Mouse (Mus musculus): ENCODE data around the gene Samsn1.

The Samsn1 gene

DNA sequence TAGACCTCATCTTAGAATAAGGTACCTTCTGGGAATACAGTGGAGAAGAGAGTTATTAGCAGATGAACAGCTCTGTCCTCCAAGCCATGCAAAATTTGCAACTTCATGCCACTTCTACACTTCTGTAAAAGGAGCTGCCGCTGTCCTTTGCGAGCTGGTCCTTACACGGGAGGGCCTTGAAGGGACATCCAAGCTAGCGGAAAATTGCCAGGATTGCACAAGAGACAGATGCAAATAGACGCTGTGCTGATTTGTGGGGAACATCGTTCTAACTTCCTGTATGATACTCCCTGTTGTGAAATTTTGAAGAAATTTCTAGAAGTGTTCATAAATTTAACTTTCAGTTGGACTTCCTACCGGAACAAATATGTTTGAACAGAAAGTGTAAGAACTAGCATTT, 61.0 kb downstream of the Samsn1 start:
- no peak for DNase-seq (ENCODE audit: low read depth, low spot score)

DNA sequence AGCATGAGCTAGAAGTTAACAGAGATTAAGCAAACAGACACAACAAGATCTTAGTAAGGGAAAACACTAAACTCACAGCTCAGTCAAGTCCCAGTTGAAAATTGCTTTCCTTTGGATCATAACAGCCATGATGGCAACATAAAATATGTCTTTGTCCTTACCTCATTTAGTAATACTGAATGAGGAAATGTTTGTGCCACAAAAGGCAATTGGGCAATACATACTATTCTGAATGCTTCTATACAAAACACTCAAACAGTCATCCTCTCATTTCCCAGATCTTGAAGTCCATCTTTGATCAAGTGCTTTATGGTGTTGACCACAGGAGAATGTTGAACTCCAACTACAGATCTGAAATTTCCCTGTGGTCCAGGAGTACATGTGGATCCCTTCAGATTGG, 88.7 kb downstream of the Samsn1 start:
- DNase-seq (ENCODE audit: low read depth, low spot score), result no peak

DNA sequence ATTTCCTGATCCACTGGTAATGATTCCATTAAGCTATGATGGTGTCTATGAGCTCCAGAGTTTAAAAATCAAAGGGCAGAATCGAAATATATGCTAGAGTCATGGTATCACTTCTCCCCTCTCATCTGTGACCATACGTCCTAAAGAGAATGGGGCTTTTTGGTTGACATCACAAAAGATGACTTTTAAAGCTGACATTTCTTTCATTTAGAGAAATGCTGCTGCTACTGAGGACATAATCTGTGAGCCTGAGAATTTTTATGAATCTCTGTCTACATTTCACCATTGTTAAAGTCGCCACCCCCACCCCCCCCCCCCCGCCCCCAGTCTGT, 91.9 kb downstream of the Samsn1 start:
- DNase-seq (ENCODE audit: low read depth, low spot score), result no peak

DNA sequence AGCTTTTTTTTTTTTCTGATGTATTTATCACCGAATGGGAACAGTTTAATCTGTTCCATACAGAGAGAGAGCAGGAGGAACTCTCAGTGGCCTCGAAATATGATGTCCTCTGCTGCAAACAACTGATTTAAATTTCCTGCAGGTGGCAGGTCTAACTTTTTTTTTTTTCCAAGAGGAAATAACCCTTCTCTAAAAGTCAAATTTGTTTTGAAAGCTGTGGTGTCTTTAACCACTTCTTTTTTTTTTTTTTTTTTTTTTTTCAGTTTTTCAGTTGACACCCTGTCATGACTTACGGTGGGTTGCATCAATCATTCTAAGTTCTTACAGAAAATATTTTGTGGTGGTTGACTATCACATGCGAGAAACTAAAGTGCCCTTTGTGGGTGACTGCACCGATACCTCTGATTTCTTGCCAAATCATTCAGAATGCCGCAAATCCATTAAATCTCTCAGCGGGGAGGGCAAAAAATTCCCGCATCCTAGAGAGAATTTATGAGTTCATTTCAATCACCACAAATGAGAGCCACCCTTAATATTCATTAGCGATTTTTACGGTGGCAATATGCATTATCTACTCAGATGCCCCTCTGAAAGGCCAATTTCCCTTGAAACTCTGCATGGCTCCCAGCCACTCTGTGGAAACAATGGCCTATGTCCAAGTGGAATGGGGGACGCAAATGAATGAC, 92.4 kb downstream of the Samsn1 start:
- DNase-seq (ENCODE audit: low read depth, low spot score), result peak; percentile 22

DNA sequence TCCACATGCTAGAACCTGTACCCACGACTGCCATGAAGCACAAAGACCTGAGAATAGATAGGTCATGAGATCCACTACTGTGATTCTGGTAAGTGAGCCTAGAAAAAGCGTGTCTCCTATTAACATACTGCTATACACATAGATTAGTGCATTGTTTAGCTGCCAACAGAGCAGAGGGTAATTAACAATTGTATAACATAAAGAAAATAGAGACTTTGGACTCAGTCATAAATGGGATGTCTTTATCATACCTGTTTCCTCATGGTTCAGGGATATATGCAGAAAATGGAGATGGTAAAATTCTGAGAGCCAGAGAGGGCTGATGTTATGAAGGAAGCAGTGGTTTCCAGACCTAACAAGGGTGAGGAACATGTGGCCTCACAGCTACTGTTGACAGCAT, 95.6 kb downstream of the Samsn1 start:
- no peak for DNase-seq (ENCODE audit: low read depth, low spot score)

DNA sequence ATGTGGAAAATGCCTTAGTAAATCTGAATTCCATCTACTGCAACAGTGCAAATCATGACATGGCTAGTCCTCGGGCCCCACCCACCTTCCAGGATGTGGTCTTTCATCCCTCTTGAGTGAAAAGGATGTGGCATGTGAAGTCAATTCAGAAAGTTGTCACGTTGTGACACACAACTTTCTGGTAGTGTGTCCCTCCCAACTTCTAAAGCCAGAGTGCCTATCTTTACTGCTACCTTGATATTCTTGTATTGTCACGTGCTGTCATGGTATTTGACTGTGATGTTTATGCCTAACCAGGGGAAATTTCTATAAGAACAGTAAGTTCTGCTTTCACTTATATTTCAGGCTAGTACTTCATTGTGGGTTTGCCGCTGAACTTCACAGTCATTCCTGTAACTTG, 101.2 kb downstream of the Samsn1 start:
- DNase-seq (ENCODE audit: low read depth, low spot score), result no peak

DNA sequence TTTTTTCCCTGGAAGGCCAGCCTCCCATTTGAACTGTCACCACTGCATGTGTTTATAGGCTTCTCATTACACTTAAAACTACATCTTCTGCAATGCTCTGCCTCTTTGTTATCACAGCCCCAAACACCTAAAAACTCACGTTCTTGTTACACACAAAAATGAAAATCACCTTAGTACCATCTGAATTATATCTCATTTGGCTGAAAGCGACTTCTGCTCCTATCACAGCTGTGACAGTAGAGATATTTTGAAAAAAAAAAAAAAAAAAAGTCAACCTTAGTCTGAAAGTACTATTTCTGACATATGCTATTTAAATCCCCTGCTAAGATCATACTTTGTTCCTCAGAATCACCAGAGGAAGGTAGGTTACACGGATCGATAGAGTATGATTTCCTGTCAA, 102.8 kb downstream of the Samsn1 start:
- DNase-seq (ENCODE audit: low read depth, low spot score), result no peak

DNA sequence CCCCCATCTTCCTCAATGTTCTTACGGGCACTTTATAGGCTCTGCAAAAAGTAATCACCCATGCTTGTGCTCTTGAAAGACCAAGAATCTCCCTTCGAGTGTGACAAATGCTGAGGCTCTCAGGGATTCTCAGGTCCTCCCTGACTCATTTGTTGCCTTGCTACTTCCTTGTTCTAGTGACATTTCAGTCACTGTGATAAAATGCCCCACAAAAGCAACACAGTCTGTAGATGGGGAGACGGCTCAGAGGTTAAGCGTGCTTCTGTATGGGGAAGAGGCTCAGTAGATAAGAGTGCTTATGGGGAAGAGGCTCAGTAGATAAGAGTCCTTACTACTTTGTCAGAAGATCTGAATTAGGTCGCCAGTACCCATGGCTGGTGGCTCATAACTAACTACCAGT, 104.4 kb downstream of the Samsn1 start:
- DNase-seq (ENCODE audit: low read depth, low spot score), result no peak

DNA sequence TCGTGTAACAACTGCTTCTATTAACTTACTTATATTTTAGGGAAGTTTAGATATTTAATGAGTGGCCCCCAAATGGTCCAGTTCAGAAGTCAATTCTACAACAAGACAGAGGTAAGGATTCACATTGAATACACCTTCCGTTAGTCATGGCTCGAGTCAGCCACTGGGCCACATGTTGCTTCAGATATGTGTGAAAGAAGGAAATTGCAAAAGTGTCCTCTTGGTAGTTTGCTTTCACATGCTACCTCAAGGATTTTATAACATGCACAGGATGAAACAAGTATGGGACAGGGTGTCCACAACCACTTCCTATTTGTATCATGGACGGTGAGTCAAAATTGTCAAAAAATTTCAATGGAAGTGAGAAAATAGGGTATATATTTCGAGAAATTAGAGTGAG, 110.0 kb downstream of the Samsn1 start:
- no peak for DNase-seq (ENCODE audit: low read depth, low spot score)

DNA sequence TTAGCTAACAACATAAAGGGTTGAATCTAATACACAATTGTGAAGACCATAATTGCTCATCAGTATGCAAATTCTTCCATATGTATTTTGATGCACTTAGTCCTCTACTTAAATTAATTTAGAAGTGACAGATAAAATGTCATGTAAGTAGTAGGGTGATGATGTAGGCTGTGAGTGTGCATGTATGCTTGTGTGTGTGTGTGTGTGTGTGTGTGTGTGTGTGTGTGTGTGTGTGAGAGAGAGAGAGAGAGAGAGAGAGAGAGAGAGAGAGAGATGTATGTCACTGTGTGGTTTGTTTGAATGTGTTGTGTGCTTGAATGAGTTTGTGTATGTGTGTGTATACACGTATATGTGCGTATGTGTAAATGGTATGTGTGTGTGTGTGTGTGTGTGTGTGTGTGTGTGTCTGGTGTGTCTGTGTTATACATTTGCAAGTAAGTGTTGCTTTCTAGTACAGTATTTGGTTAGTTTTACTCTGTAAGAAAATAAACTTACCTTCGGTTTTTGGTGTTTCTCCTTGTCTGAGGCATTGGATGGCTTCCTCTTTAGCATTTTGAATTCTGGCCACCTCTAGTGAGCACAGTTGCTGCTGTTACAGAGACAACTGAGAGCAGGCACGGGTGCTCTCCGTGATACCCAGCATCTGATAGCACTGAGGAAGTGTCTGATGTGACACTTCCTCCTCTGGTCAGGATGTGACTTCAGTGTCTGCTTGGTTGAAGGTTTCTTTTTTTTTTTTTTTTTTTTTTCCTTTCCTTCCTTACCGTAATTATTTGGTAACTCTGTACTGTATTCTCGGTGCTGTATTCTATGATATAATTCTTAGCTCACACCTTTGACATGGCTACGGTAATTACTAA, 113.2 kb downstream of the Samsn1 start:
- DNase-seq (ENCODE audit: low read depth, low spot score), result no peak

DNA sequence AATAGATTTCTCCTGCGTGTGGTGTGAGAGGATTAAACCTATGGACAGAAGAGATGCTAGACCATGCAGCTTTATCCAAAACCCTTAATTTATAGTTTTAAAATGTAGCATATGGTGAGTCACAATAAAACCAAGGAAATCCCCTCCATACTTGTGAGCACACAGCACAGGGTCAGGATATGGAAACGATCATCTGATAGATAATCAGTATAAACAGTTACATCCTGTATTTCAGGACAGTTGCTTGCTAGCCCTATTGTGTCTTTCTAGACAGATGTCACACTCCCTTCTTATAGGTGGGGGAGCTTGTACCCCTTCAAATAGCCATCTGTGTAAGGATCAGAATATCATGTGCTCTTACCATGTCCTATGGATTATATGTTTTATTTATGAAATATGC, 115.3 kb downstream of the Samsn1 start:
- DNase-seq (ENCODE audit: low read depth, low spot score), result no peak

DNA sequence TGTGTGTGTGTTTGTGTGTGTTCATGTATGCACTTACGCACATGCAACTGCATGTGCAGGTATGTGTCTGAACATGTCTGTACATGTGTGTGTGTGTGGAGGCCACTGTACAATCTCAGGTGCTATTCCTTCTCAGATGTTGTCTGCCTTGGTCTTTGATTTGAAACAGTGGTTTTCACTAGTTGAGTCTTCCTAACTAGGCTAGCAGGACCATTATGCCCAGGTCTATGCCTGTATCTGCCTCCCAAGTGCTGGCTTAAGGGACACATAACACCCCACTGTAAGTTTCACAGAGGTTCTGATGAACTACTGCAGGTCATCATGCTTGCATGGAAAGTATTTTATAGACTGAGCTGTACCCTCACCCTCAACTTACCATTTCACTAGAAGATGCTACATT, 115.8 kb downstream of the Samsn1 start:
- DNase-seq (ENCODE audit: low read depth, low spot score), result no peak

DNA sequence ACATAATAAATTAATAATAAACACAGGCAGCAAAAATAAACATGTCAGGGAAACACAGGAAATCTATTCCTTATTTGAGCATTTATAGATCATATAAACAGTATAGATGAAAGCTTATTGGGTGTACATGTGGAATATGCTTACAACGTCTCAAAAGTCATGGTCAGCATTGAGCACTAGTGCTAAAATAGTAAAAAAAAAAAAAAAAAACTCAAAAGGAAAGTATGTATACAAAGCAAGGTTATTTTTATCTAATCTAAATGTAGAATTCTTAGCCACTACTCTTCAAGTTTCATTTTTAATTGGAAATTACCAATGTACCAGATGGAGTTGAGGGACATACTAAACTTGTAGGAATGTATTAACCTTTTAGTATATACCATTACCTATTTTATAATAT, 116.8 kb downstream of the Samsn1 start:
- no peak for DNase-seq (ENCODE audit: low read depth, low spot score)

DNA sequence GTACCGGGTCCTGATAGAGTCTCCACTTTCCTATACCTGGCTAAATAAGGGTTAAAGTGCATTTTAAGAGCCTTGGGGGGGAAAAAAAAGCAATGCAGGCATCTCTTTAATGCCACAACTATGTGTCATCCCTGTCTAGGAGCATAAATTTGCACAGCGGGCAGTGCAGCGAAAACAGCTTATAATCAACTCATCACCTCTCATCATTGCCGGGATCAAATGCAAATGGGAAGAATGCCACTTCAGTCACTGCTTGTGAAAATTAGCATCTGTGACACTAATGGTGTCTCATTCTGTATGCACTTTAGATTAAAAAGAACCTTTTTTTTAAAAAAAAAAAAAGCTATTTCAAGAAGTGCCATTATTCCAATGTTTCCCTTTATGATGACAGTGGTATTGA, 118.0 kb downstream of the Samsn1 start:
- DNase-seq (ENCODE audit: low read depth, low spot score), result no peak

DNA sequence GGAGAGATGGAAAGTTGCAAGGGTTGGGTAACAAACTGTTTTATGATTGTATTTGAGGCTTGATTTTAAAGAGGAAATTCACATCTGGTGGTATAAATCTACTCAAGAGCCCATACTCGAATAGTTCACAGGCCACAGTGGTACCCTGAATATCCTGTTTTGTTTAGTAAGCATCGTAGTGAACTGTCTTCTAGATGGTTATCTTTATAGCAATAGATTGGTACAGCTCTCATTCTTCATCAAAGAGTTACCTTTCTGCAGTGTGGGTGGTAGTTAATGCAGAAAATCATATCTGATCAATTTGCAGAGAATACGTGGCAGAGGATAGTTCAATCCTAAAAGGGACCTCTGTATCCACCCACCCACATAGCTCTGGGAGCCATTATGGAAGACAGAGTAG, 119.1 kb downstream of the Samsn1 start:
- no peak for DNase-seq (ENCODE audit: low read depth, low spot score)

DNA sequence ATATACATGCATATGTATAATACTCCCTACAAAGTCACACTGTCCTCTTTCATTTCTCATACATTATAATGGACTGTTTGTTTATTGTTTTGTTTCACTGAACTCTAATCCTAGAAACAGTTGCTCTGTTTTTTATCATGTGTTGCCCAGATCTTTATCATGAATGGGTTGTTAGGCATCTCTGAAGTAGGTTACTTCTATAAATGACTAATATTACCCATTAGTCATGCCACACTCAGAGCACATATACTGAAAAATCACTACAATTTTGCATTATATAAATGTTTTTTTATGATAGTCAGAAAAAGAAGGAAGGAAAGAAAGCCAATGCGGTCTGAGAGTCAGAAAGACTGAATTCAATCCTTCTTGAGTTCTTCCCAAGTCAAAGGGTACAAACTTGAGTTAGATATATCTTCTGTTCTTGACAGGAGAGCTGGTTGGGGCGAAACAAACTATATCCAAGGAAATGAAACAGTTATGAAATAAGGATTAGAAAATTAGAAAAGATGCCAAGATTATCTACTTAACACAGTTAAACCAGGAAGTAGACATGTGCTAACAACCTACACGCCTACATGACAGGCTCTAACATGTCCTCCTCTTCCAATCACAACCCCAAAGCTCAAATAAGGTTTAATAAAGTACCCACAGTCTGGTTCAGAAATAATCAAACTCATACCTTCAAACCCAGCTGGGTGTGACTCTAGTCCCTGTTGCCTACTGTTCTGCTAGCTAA, 122.0 kb downstream of the Samsn1 start:
- no peak for DNase-seq (ENCODE audit: low read depth, low spot score)

DNA sequence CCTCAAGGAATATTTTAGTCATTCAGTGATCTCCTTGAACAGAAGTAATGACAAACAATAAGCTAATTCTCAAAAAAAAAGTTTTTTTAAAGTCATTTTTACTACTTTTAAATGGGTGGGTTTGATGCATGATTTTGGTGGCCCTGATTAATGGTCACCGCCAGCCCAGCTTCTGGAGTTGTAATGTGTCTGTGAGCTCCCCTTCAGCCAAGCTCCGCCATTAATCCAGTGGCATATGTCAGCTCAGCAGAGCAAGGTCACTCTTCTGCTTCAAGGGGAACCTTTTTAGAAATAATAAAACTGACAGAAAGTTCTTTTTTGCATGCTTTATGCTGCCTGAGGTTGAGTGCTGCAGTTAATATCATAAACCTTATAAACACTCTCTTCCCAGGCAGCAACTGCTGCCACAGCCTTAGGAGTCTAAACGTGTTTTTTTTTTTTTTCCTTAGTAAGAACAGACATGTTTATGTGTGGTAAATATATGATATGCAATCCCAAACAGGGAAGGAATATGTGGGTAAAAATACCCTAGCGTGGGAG, 124.2 kb downstream of the Samsn1 start:
- DNase-seq (ENCODE audit: low read depth, low spot score), result peak; percentile 46

DNA sequence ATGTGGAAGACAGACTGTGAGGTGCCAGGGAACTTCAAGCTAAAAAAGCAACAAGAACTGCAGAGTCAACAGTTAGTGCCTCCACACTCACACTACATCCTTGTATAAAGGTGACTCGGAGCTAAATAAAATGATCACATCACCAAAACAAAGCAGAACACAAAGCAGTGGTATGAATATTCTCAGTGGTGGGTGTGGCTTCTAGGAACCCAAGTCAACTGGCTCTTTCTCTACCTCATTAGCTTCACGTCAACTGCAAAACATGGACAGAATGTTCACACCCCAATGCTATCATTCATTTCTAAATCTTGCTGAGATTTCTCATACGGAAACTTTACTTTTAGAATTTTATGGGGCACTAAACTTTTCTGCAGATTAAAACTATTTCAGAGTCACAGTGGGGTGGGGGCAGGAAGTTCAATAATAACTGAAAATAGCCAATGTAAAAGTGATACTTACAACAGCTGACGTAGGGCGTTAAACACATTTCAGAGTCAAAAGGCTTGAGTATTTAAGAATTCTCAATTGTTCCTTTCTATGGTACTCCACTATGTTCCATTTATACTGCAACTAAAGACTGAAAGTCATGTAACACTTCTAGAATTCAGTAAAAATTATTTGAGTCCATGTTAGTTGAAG, 127.7 kb downstream of the Samsn1 start:
- DNase-seq (ENCODE audit: low read depth, low spot score), result no peak

DNA sequence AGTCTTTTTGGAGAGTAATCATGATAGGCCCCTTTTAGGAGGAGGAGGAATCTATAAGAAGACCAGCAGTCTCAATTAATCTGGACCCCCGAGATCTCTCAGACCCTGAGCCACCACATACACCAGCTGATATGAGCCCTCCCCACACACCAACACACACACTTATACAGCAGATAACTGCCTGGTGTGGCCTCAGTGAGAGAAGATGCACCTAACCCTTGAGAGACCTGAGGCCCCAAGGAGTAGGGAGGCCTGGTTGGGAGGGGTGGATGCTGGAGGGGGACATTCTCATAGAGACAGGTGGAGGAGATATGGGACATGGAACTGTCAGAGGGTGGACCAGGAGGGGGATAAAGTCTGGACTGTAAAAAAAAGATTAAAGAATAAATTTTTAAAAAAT, 128.6 kb downstream of the Samsn1 start:
- DNase-seq (ENCODE audit: low read depth, low spot score), result no peak

DNA sequence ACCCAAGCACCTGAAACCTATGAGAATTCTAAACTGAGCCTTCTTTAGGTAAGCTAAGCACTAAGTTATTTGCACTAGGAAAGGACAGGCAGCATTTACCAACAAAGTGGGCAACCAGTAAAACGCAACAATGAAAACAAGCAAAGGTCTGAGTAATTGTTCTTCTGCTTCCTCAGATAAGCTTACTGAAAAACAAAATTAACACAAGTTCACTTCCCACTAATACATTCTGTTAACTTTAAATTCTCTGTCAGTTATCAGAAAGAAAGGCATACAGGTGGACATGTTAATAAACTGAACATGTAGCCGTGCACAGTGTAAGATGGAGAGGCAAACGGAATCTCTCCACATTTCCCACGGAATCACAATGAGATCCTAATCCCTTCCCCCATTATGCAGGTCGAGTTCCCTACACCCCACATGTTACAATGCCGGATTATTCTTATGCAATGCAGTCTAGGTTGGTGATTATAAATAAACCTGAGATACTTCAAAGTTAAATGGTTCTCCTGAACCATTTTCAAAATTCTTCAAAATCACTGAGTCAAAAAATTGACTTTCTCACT, 132.9 kb downstream of the Samsn1 start:
- DNase-seq (ENCODE audit: low read depth, low spot score), result no peak

DNA sequence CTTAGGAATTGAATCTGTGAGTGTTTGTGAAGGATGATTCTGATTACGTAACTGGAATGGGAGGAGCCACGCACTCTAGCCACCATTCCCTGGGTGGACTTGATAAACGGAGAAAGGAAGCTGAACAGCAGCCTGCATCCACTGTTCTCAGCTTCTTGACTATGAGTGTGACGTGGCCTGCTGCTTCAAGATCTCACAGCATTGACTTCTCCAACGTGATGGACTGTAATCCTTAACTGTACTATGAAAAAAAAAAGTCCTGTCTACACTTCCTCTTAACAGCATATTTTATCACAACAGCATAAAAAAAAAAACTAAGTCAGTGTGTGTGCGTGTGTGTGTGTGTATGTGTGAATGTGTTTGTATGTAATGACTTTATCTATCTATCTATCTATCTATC, 134.9 kb downstream of the Samsn1 start:
- DNase-seq (ENCODE audit: low read depth, low spot score), result no peak

DNA sequence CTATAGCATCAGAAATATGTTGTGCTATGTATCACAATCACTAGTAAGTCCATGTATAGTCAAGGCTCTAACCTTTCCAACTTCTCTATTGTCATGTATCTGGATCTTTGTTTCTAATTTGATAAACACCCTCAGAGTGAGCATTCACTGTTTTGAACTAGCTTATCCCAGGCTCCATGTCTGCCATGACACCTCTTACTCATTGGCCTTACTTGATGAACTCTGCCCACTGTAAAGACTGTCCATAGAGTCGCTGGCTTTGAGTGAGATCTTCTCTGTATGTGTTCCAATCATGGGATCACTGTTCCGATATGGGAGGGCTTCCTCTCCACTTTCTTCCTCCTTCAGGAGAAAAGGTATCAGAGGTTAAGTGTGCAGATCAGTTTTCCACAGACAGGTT, 143.2 kb downstream of the Samsn1 start:
- DNase-seq (ENCODE audit: low read depth, low spot score), result no peak
